Comparison of ENCODE assay signal across 9 mouse cellular contexts in the genomic region with DNA sequence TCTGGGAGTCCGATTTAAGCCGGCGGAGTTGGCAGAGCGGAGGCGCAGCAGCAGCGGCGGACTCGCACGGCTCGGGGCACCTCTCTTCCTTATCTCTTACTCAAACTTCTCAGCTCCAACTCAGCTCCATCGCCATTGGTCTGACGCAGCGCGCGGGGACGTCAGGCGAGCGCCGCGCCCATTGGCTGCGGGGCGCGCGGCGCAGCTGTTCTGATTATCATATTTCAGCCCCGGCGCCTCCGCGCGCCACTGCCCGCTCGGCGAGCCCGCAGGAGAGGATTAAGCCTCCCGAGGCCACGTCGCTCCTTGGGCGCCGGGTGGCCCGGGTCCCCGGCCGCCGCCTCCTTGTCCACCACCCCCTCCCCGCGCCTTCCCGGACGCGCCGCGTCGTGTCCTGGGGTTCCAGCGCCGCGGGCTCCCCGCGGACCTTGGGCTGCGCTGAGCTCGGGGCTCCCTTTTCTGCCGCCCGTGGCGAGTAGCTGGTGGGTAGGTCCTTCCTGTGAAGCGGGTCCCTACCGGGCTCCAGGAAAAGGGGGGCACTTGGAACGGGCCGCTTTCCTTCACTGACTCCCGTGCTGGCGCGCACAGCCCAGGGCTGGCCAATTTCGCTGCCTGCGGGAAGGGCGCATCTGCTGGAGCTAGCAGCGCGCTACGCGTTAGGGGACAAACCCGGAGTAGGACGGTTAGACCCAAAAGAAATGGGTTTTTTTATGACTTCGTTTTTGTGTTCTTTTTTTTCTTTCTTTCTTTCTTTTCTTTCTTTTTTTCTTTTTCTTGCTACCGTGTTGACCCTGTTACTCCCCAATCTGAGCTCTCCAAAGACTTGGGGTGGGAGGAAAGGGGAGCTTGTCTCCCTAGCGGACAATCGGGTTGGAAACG. TPM values are rescaled to one million over a fixed set of nuclear protein-coding genes. Genes with fewer than 3 reads are reported as not detected.
DNase-seq lines count a peak whose midpoint lies in the region; ATAC-seq lines count a peak whose summit lies in the region.
"Had no signal": no experiment of that assay in that cellular context is flagged by ENCODE, and none has a peak within 500 bp of the region (broad histone marks: within the 10 kb centered on the region; RNA-seq: fewer than 3 reads in every experiment).

A gene (minus strand): TSS at position 106 of the 879 bp plus-strand sequence.

- DNase-seq in kidney, adult 9 months = no peak
- DNase-seq in c-Kit-positive CD71-positive TER-119-positive erythroid progenitor cells, embryonic 14.5 days (ENCODE audit: low spot score) = peak; percentile 20
- peak; percentile 29 to 66 for DNase-seq in gastrocnemius, postnatal 36 days
- peak; percentile 4 for DNase-seq in induced T-regulatory cell, adult 2 months (ENCODE audit: low read depth)
- DNase-seq in retina, adult 2 months (ENCODE audit: low read depth, low spot score) = peak; percentile 40
- DNase-seq in natural killer cell, adult 2 months (ENCODE audit: low spot score in 2 of 2) = no peak

- H3K27ac ChIP-seq in kidney, embryonic 15.5 days = no peak within 1 kb of the TSS
- no peak within 1 kb of the TSS for H3K27ac ChIP-seq in lung, embryonic 16.5 days (ENCODE audit: low read length)
- H3K27ac ChIP-seq: macrophage had no signal

- H3K9me3 ChIP-seq in kidney, embryonic 15.5 days (replicated peaks) = no peaks in the 10 kb centered on the region
- H3K9me3 ChIP-seq in lung, embryonic 16.5 days (ENCODE audit: control insufficient read depth, low read length) = no peaks in the 10 kb centered on the region

- under 1% methylated on average over 82 of the region's 82 CpGs for WGBS in kidney, embryonic 15.5 days
- under 1% methylated on average over 79 of the region's 82 CpGs for WGBS in lung, embryonic 16.5 days

- H3K4me1 ChIP-seq in kidney, embryonic 15.5 days = peaks cover 21% of the 10 kb centered on the region
- peaks cover 6% of the 10 kb centered on the region; the same call in 1 of the 2 replicates for H3K4me1 ChIP-seq in lung, embryonic 16.5 days (replicated peaks; ENCODE audit: control insufficient read depth, insufficient read depth, low read length)

- ATAC-seq in kidney, embryonic 15.5 days (replicated peaks; ENCODE audit: low FRiP score) = peak; percentile 96
- peak; percentile 97 for ATAC-seq in lung, embryonic 16.5 days (ENCODE audit: low read depth)

- peak within 1 kb of the TSS; percentile 48 for H3K4me3 ChIP-seq in kidney, embryonic 15.5 days (replicated peaks)
- H3K4me3 ChIP-seq in lung, embryonic 16.5 days (ENCODE audit: low read length) = peak within 1 kb of the TSS; percentile 67

- peaks cover 94% of the 10 kb centered on the region for H3K27me3 ChIP-seq in kidney, embryonic 15.5 days
- peaks cover 84% of the 10 kb centered on the region for H3K27me3 ChIP-seq in lung, embryonic 16.5 days (ENCODE audit: control insufficient read depth, insufficient read depth, low read depth, low read length)

- no peaks in the 10 kb centered on the region for H3K36me3 ChIP-seq in kidney, embryonic 15.5 days
- no peaks in the 10 kb centered on the region for H3K36me3 ChIP-seq in lung, embryonic 16.5 days (ENCODE audit: control insufficient read depth, insufficient read depth, low read length)

- intact Hi-C loops in gastrocnemius, postnatal 36 days (cut with DNase I) = no loop called here

- peak within 1 kb of the TSS; percentile 94 for H3K4me2 ChIP-seq in kidney, embryonic 15.5 days
- peak within 1 kb of the TSS; percentile 99 for H3K4me2 ChIP-seq in lung, embryonic 16.5 days (ENCODE audit: low read depth, low read length)

- H3K9ac ChIP-seq in kidney, embryonic 15.5 days = peak within 1 kb of the TSS; percentile 16
- H3K9ac ChIP-seq in lung, embryonic 16.5 days (ENCODE audit: low read length) = peak within 1 kb of the TSS; percentile 66

RNA-seq across cellular contexts. Expression of the gene that starts here (rescaled TPM):
- 2.7 and 5.0 TPM in 2 replicates for polyA plus RNA-seq in kidney, embryonic 15.5 days (2015; fragmentation: Nextera tagmentation; extraction: Ambion mirVana)
- total RNA-seq in gastrocnemius, postnatal 36 days (2021) = under 1 TPM; 0.10 to 0.41 TPM
- polyA plus RNA-seq in lung, embryonic 16.5 days (2015; fragmentation: Nextera tagmentation; extraction: Ambion mirVana) = 2.0 and 3.2 TPM in 2 replicates
- polyA plus RNA-seq: macrophage had no signal

Comparison
In these comparisons a context has a peak if more than half of its experiments do, and no peak if none do; other contexts are left out.
1. Peak in DNase-seq in gastrocnemius, postnatal 36 days; RNA of the gene not detected or under 1 TPM.
2. DNase-seq: peak in c-Kit-positive CD71-positive TER-119-positive erythroid progenitor cells, embryonic 14.5 days (single experiment), induced T-regulatory cell, adult 2 months (single experiment) and retina, adult 2 months (single experiment); none in kidney, adult 9 months (single experiment) and natural killer cell, adult 2 months (0 of 2).